Mouse (Mus musculus) olfactory bulb, adult 2 months (tissue): Measurements from ENCODE around the gene Grifin.

ENCODE experiments used
- CTCF ChIP-seq: fragments of 200-500 bp; IDR thresholded peaks from 2 replicates; pipeline ENCODE4 v1.5.1; 2012; ENCODE audit warnings: low read depth, mild to moderate bottlenecking, low read length, moderate library complexity; ENCODE audit not compliant: insufficient read depth
- POLR2A ChIP-seq: fragments of 200-500 bp; IDR thresholded peaks from 2 replicates; pipeline ENCODE4 v1.6.1; 2012; ENCODE audit warnings: mild to moderate bottlenecking, low read depth, low read length, moderate library complexity; ENCODE audit not compliant: insufficient read depth

- TF ChIP-seq POLR2A (no peak), CTCF (no peak)
These were observed 24.4 kb upstream of the Grifin start for GRCm38 (mm10) chr5:140589082-140589774.
